Mouse (Mus musculus): Measurements from ENCODE around the gene Tesmin. TPM values are rescaled to one million over a fixed set of nuclear protein-coding genes. Genes with fewer than 3 reads are reported as not detected.

Tesmin gene
- polyA plus RNA-seq, 1 experiment from 2014 or later: 0.57 TPM

- Histone ChIP-seq H3K27me3 (replicated peaks) (no peaks in the 10 kb centered on the region), H3K9ac (no peak overlapping the region), H3K9me3 (peaks cover 9% of the 10 kb centered on the region; the same call in 1 of the 2 replicates), H3K4me1 (no peaks in the 10 kb centered on the region), H3K36me3 (peaks cover 90% of the 10 kb centered on the region), H3K4me3 (no peak overlapping the region), H3K27ac (replicated peaks) (no peak overlapping the region), H3K4me2 (no peak overlapping the region)
- 72% methylated on average over 13 of the region's 13 CpGs for WGBS
- no peak for ATAC-seq (ENCODE audit: extremely low read depth, insufficient number of reproducible peaks, low FRiP score, low TSS enrichment)
These were observed 28.6 kb upstream of the Tesmin start for GRCm38 (mm10) chr19:3359841-3360588.

- H3K4me1 ChIP-seq: no peaks in the 10 kb centered on the region
- peaks cover 91% of the 10 kb centered on the region for H3K36me3 ChIP-seq
- 83% methylated on average over 4 of the region's 4 CpGs for WGBS
- H3K9me3 ChIP-seq: peaks cover 8% of the 10 kb centered on the region
- H3K9ac ChIP-seq: no peak overlapping the region
- no peak overlapping the region for H3K4me3 ChIP-seq
- no peak for ATAC-seq (ENCODE audit: extremely low read depth, insufficient number of reproducible peaks, low FRiP score, low TSS enrichment)
- H3K4me2 ChIP-seq: no peak overlapping the region
- no peak overlapping the region for H3K27ac ChIP-seq (replicated peaks)
- H3K27me3 ChIP-seq (replicated peaks): no peaks in the 10 kb centered on the region
These were observed 25.1 kb upstream of the Tesmin start for GRCm38 (mm10) chr19:3363510-3363909.

GRCm38 (mm10) chr19:3365089-3365488 is 23.6 kb upstream of the Tesmin start:
- H3K36me3 ChIP-seq: peaks cover 94% of the 10 kb centered on the region

GRCm38 (mm10) chr19:3368276-3368675 is 20.4 kb upstream of the Tesmin start:
- H3K4me2 ChIP-seq: no peak overlapping the region
- no peak for ATAC-seq (ENCODE audit: extremely low read depth, insufficient number of reproducible peaks, low FRiP score, low TSS enrichment)
- H3K27me3 ChIP-seq (replicated peaks): no peaks in the 10 kb centered on the region
- peaks cover 97% of the 10 kb centered on the region for H3K36me3 ChIP-seq
- H3K9me3 ChIP-seq: peaks cover 5% of the 10 kb centered on the region; the same call in 1 of the 2 replicates
- H3K27ac ChIP-seq (replicated peaks): no peak overlapping the region
- no peaks in the 10 kb centered on the region for H3K4me1 ChIP-seq
- WGBS: 81% methylated on average over 3 of the region's 3 CpGs
- H3K9ac ChIP-seq: no peak overlapping the region
- H3K4me3 ChIP-seq: no peak overlapping the region

More at GRCm38 (mm10) chr19:3365089-3365488, 23.6 kb upstream of the Tesmin start:
- Histone ChIP-seq H3K9ac (no peak overlapping the region), H3K4me1 (no peaks in the 10 kb centered on the region), H3K27me3 (replicated peaks) (no peaks in the 10 kb centered on the region), H3K4me2 (no peak overlapping the region), H3K4me3 (no peak overlapping the region), H3K9me3 (peaks cover 5% of the 10 kb centered on the region; the same call in 1 of the 2 replicates), H3K27ac (replicated peaks) (no peak overlapping the region)
- WGBS: 80% methylated on average over 3 of the region's 3 CpGs
- ATAC-seq (ENCODE audit: extremely low read depth, insufficient number of reproducible peaks, low FRiP score, low TSS enrichment): no peak

- no peak overlapping the region for H3K27ac ChIP-seq (replicated peaks)
- H3K27me3 ChIP-seq (replicated peaks): no peaks in the 10 kb centered on the region
- H3K9ac ChIP-seq: no peak overlapping the region
- 51% methylated on average over 12 of the region's 12 CpGs for WGBS
- no peaks in the 10 kb centered on the region for H3K9me3 ChIP-seq
- H3K36me3 ChIP-seq: peaks cover 96% of the 10 kb centered on the region
- H3K4me1 ChIP-seq: no peaks in the 10 kb centered on the region
- no peak overlapping the region for H3K4me3 ChIP-seq
- no peak for ATAC-seq (ENCODE audit: extremely low read depth, insufficient number of reproducible peaks, low FRiP score, low TSS enrichment)
- H3K4me2 ChIP-seq: no peak overlapping the region
These were observed 15.3 kb upstream of the Tesmin start for GRCm38 (mm10) chr19:3373380-3373779.

GRCm38 (mm10) chr19:3374028-3374427 is 14.6 kb upstream of the Tesmin start:
- Histone ChIP-seq H3K4me1 (no peaks in the 10 kb centered on the region), H3K9me3 (no peaks in the 10 kb centered on the region), H3K4me2 (no peak overlapping the region), H3K36me3 (peaks cover 96% of the 10 kb centered on the region), H3K27me3 (replicated peaks) (no peaks in the 10 kb centered on the region), H3K4me3 (no peak overlapping the region), H3K9ac (no peak overlapping the region), H3K27ac (replicated peaks) (no peak overlapping the region)
- no peak for ATAC-seq (ENCODE audit: extremely low read depth, insufficient number of reproducible peaks, low FRiP score, low TSS enrichment)
- WGBS: 54% methylated on average over 2 of the region's 2 CpGs

- peaks cover 96% of the 10 kb centered on the region for H3K36me3 ChIP-seq
- WGBS: 66% methylated on average over 7 of the region's 7 CpGs
- H3K4me2 ChIP-seq: no peak overlapping the region
These were observed 12.6 kb upstream of the Tesmin start for GRCm38 (mm10) chr19:3375945-3376495.

GRCm38 (mm10) chr19:3376966-3377715 is 11.5 kb upstream of the Tesmin start:
- Histone ChIP-seq H3K9me3 (no peaks in the 10 kb centered on the region), H3K27ac (replicated peaks) (no peak overlapping the region), H3K36me3 (peaks cover 96% of the 10 kb centered on the region), H3K4me1 (no peaks in the 10 kb centered on the region), H3K4me3 (no peak overlapping the region), H3K4me2 (no peak overlapping the region), H3K27me3 (replicated peaks) (no peaks in the 10 kb centered on the region), H3K9ac (no peak overlapping the region)
- WGBS: 29% methylated on average over 4 of the region's 4 CpGs
- no peak for ATAC-seq (ENCODE audit: extremely low read depth, insufficient number of reproducible peaks, low FRiP score, low TSS enrichment)

More at GRCm38 (mm10) chr19:3375945-3376495, 12.6 kb upstream of the Tesmin start:
- no peak for ATAC-seq (ENCODE audit: extremely low read depth, insufficient number of reproducible peaks, low FRiP score, low TSS enrichment)
- Histone ChIP-seq H3K9me3 (no peaks in the 10 kb centered on the region), H3K4me1 (no peaks in the 10 kb centered on the region), H3K9ac (no peak overlapping the region), H3K27me3 (replicated peaks) (no peaks in the 10 kb centered on the region), H3K4me3 (no peak overlapping the region), H3K27ac (replicated peaks) (no peak overlapping the region)

- no peak overlapping the region for H3K4me3 ChIP-seq
These were observed 10.0 kb upstream of the Tesmin start for GRCm38 (mm10) chr19:3378614-3379013.

GRCm38 (mm10) chr19:3388061-3388460 is 596 bp upstream of the Tesmin start:
- 69% methylated on average over 6 of the region's 6 CpGs for WGBS
- Histone ChIP-seq H3K9me3 (peaks cover 5% of the 10 kb centered on the region), H3K27ac (replicated peaks) (no peak overlapping the region), H3K4me3 (no peak overlapping the region), H3K9ac (no peak overlapping the region), H3K36me3 (peaks cover 32% of the 10 kb centered on the region), H3K4me2 (no peak overlapping the region), H3K27me3 (replicated peaks) (no peaks in the 10 kb centered on the region), H3K4me1 (peaks cover 24% of the 10 kb centered on the region)
- no peak for ATAC-seq (ENCODE audit: extremely low read depth, insufficient number of reproducible peaks, low FRiP score, low TSS enrichment)

More at GRCm38 (mm10) chr19:3378614-3379013, 10.0 kb upstream of the Tesmin start:
- Histone ChIP-seq H3K9ac (no peak overlapping the region), H3K27ac (replicated peaks) (no peak overlapping the region), H3K27me3 (replicated peaks) (no peaks in the 10 kb centered on the region), H3K36me3 (peaks cover 90% of the 10 kb centered on the region), H3K4me1 (no peaks in the 10 kb centered on the region), H3K9me3 (no peaks in the 10 kb centered on the region), H3K4me2 (no peak overlapping the region)
- ATAC-seq (ENCODE audit: extremely low read depth, insufficient number of reproducible peaks, low FRiP score, low TSS enrichment): no peak
- 84% methylated on average over 3 of the region's 3 CpGs for WGBS

- peak; percentile 64 for ATAC-seq (ENCODE audit: extremely low read depth, insufficient number of reproducible peaks, low FRiP score, low TSS enrichment)
- Histone ChIP-seq H3K9ac (peak overlapping the region; percentile 81), H3K27ac (replicated peaks) (0 out of 2 replicates have a peak overlapping the region, but pooled peaks have one; percentile 36), H3K9me3 (peaks cover 5% of the 10 kb centered on the region), H3K4me2 (peak overlapping the region; percentile 92), H3K4me3 (peak overlapping the region; percentile 56), H3K4me1 (peaks cover 29% of the 10 kb centered on the region), H3K36me3 (peaks cover 25% of the 10 kb centered on the region), H3K27me3 (replicated peaks) (no peaks in the 10 kb centered on the region)
- WGBS: under 1% methylated on average over 43 of the region's 43 CpGs
These were observed 432 bp downstream of the Tesmin start for GRCm38 (mm10) chr19:3389089-3389488.
